Mouse (Mus musculus) limb, embryonic 10.5 days (tissue): ENCODE data around the gene Eapp. TPM values are rescaled to one million over a fixed set of nuclear protein-coding genes. Genes with fewer than 3 reads are reported as not detected.

ENCODE experiments used
- DNase-seq: peaks from one replicate; pipeline ENCODE4 v3.0.0-alpha.2; 2017; ENCODE audit warnings: low spot score
- H3K27ac ChIP-seq: fragments of 300-500 bp; sonication (generic); 2 replicates; pipeline ENCODE4 v1.5.1; 2016; ENCODE audit warnings: mild to moderate bottlenecking
- H3K27me3 ChIP-seq: fragments of 300-500 bp; sonication (generic); 2 replicates; pipeline ENCODE4 v1.6.1; 2016; ENCODE audit warnings: low read depth, mild to moderate bottlenecking; ENCODE audit not compliant: poor library complexity, severe bottlenecking
- H3K36me3 ChIP-seq: fragments of 300-500 bp; sonication (generic); 2 replicates; pipeline ENCODE4 v1.6.1; 2016; ENCODE audit warnings: mild to moderate bottlenecking, moderate library complexity
- H3K4me1 ChIP-seq: fragments of 300-500 bp; sonication (generic); 2 replicates; pipeline ENCODE4 v1.6.1; 2016
- H3K4me3 ChIP-seq: fragments of 300-500 bp; sonication (generic); 2 replicates; pipeline ENCODE4 v1.5.1; 2016; ENCODE audit warnings: mild to moderate bottlenecking, moderate library complexity
- H3K9me3 ChIP-seq: fragments of 300-500 bp; sonication (generic); replicated peaks from 2 replicates; pipeline ENCODE4 v1.6.1; 2016; ENCODE audit warnings: mild to moderate bottlenecking
- WGBS: fragments of 180-500 bp; shearing (Covaris S2); methylation state at CpG from one replicate; pipeline ENCODE4 v1.1.7; 2016; 5-methylcytosine and 5-hydroxymethylcytosine counted together
- polyA plus RNA-seq: library from polyadenylated mRNA; unstranded; fragments of >200 nt; fragmentation: Nextera tagmentation; extraction: Ambion mirVana; gene quantifications from 2 replicates; pipeline ENCODE4 v1.2.1, GENCODE M21; 2016

Eapp gene
- polyA plus RNA-seq, 1 experiment from 2014 or later, result 69.8 TPM

- Histone ChIP-seq H3K27me3 (no peaks in the 10 kb centered on the region), H3K9me3 (no peaks in the 10 kb centered on the region), H3K4me3 (no peak overlapping the region), H3K4me1 (peaks cover 15% of the 10 kb centered on the region), H3K27ac (no peak overlapping the region), H3K36me3 (no peaks in the 10 kb centered on the region)
- DNase-seq, result no peak
- 84% methylated on average over 3 of the region's 3 CpGs for WGBS
Measured at GRCm38 (mm10) chr12:54659901-54660300, 35.8 kb downstream of the Eapp start.

GRCm38 (mm10) chr12:54658425-54659092 is 37.1 kb downstream of the Eapp start:
- no peaks in the 10 kb centered on the region for H3K9me3 ChIP-seq
- 80% methylated on average over 7 of the region's 7 CpGs for WGBS
- peaks cover 25% of the 10 kb centered on the region for H3K4me1 ChIP-seq
- H3K27me3 ChIP-seq, result no peaks in the 10 kb centered on the region
- H3K27ac ChIP-seq, result no peak overlapping the region
- H3K36me3 ChIP-seq, result peaks cover 3% of the 10 kb centered on the region; the same call in 1 of the 2 replicates
- no peak overlapping the region for H3K4me3 ChIP-seq
- no peak for DNase-seq

GRCm38 (mm10) chr12:54657951-54658350 is 37.7 kb downstream of the Eapp start:
- Histone ChIP-seq H3K27ac (no peak overlapping the region), H3K4me3 (no peak overlapping the region), H3K9me3 (no peaks in the 10 kb centered on the region), H3K4me1 (peaks cover 25% of the 10 kb centered on the region), H3K36me3 (peaks cover 4% of the 10 kb centered on the region; the same call in 1 of the 2 replicates), H3K27me3 (no peaks in the 10 kb centered on the region)
- 93% methylated on average over 5 of the region's 5 CpGs for WGBS
- no peak for DNase-seq

GRCm38 (mm10) chr12:54657226-54657625 is 38.5 kb downstream of the Eapp start:
- peaks cover 4% of the 10 kb centered on the region; the same call in 1 of the 2 replicates for H3K36me3 ChIP-seq
- H3K4me1 ChIP-seq, result peaks cover 25% of the 10 kb centered on the region
- H3K27me3 ChIP-seq, result no peaks in the 10 kb centered on the region
- H3K9me3 ChIP-seq, result no peaks in the 10 kb centered on the region
- 75% methylated on average over 2 of the region's 2 CpGs for WGBS
- peak overlapping the region; percentile 91; the same call in 1 of the 2 replicates for H3K27ac ChIP-seq
- peak overlapping the region; percentile 63 for H3K4me3 ChIP-seq
- no peak for DNase-seq

GRCm38 (mm10) chr12:54656396-54657171 is 39.1 kb downstream of the Eapp start, which contains the start of gene Sptssa:
Gene Sptssa (minus strand): TSS chr12:54656573.
- Histone ChIP-seq H3K27ac (peak within 1 kb of the TSS; percentile 91), H3K27me3 (no peaks in the 10 kb centered on the region), H3K4me3 (peak within 1 kb of the TSS; percentile 63), H3K9me3 (no peaks in the 10 kb centered on the region), H3K36me3 (peaks cover 7% of the 10 kb centered on the region; the same call in 1 of the 2 replicates), H3K4me1 (peaks cover 25% of the 10 kb centered on the region)
- peak; percentile 97 for DNase-seq
- WGBS, result 9% methylated on average over 53 of the region's 53 CpGs

- H3K27ac ChIP-seq, result peak overlapping the region; percentile 91
- no peaks in the 10 kb centered on the region for H3K27me3 ChIP-seq
- H3K4me1 ChIP-seq, result peaks cover 25% of the 10 kb centered on the region
- H3K36me3 ChIP-seq, result peaks cover 7% of the 10 kb centered on the region; the same call in 1 of the 2 replicates
- H3K9me3 ChIP-seq, result no peaks in the 10 kb centered on the region
- DNase-seq, result no peak
- WGBS, result 0% methylated on average over 22 of the region's 22 CpGs
- H3K4me3 ChIP-seq, result peak overlapping the region; percentile 63
Measured at GRCm38 (mm10) chr12:54656039-54656395, 39.7 kb downstream of the Eapp start.

- Histone ChIP-seq H3K36me3 (peaks cover 10% of the 10 kb centered on the region; the same call in 1 of the 2 replicates), H3K9me3 (no peaks in the 10 kb centered on the region), H3K27me3 (no peaks in the 10 kb centered on the region), H3K4me1 (peaks cover 25% of the 10 kb centered on the region), H3K27ac (peak overlapping the region; percentile 91), H3K4me3 (peak overlapping the region; percentile 63)
- 38% methylated on average over 16 of the region's 16 CpGs for WGBS
- no peak for DNase-seq
Measured at GRCm38 (mm10) chr12:54655292-54656038, 40.2 kb downstream of the Eapp start.

- DNase-seq, result no peak
- WGBS, result 76% methylated on average over 1 of the region's 1 CpGs
- H3K4me3 ChIP-seq, result peak overlapping the region; percentile 63; the same call in 1 of the 2 replicates
- peaks cover 25% of the 10 kb centered on the region for H3K4me1 ChIP-seq
- no peaks in the 10 kb centered on the region for H3K27me3 ChIP-seq
- no peak overlapping the region for H3K27ac ChIP-seq
- no peaks in the 10 kb centered on the region for H3K9me3 ChIP-seq
- H3K36me3 ChIP-seq, result peaks cover 17% of the 10 kb centered on the region
Measured at GRCm38 (mm10) chr12:54654741-54655140, 41.0 kb downstream of the Eapp start.

GRCm38 (mm10) chr12:54654141-54654540 is 41.6 kb downstream of the Eapp start:
- Histone ChIP-seq H3K27ac (no peak overlapping the region), H3K27me3 (no peaks in the 10 kb centered on the region), H3K4me1 (peaks cover 25% of the 10 kb centered on the region), H3K9me3 (no peaks in the 10 kb centered on the region), H3K4me3 (peak overlapping the region; percentile 63; the same call in 1 of the 2 replicates), H3K36me3 (peaks cover 19% of the 10 kb centered on the region)
- 71% methylated on average over 4 of the region's 4 CpGs for WGBS
- no peak for DNase-seq

GRCm38 (mm10) chr12:54652346-54652745 is 43.4 kb downstream of the Eapp start:
- Histone ChIP-seq H3K27ac (no peak overlapping the region), H3K4me3 (no peak overlapping the region), H3K27me3 (no peaks in the 10 kb centered on the region), H3K36me3 (peaks cover 32% of the 10 kb centered on the region), H3K4me1 (peaks cover 25% of the 10 kb centered on the region), H3K9me3 (no peaks in the 10 kb centered on the region)
- no peak for DNase-seq
- 85% methylated on average over 12 of the region's 12 CpGs for WGBS

GRCm38 (mm10) chr12:54651820-54652219 is 43.9 kb downstream of the Eapp start:
- peaks cover 38% of the 10 kb centered on the region for H3K36me3 ChIP-seq
- H3K9me3 ChIP-seq, result no peaks in the 10 kb centered on the region
- H3K4me3 ChIP-seq, result no peak overlapping the region
- DNase-seq, result no peak
- H3K27ac ChIP-seq, result no peak overlapping the region
- 79% methylated on average over 8 of the region's 8 CpGs for WGBS
- H3K4me1 ChIP-seq, result peaks cover 21% of the 10 kb centered on the region
- H3K27me3 ChIP-seq, result no peaks in the 10 kb centered on the region

- H3K9me3 ChIP-seq, result no peaks in the 10 kb centered on the region
- H3K4me3 ChIP-seq, result no peak overlapping the region
- H3K4me1 ChIP-seq, result peaks cover 16% of the 10 kb centered on the region
- no peaks in the 10 kb centered on the region for H3K27me3 ChIP-seq
- H3K36me3 ChIP-seq, result peaks cover 44% of the 10 kb centered on the region
- 36% methylated on average over 1 of the region's 1 CpGs for WGBS
- no peak for DNase-seq
- H3K27ac ChIP-seq, result no peak overlapping the region
Measured at GRCm38 (mm10) chr12:54651158-54651557, 44.5 kb downstream of the Eapp start.
